Mouse (Mus musculus) liver, adult 2 months (tissue): ENCODE data around the gene Smc3. TPM values are rescaled to one million over a fixed set of nuclear protein-coding genes. Genes with fewer than 3 reads are reported as not detected.

Source experiments
- DNase-seq: peaks from one replicate; pipeline ENCODE4 v3.0.0-alpha.2; 2011; ENCODE audit warnings: low read depth, low spot score; ENCODE audit errors: extremely low read depth
- H3K27ac ChIP-seq: fragments of 200-500 bp; replicated peaks from 2 replicates; pipeline ENCODE4 v1.5.1; 2012; ENCODE audit warnings: low read depth, mild to moderate bottlenecking, control low read depth, inconsistent platforms, low read length; ENCODE audit not compliant: insufficient read depth
- H3K27me3 ChIP-seq: fragments of 200-500 bp; 2 replicates; pipeline ENCODE4 v1.6.1; 2012; ENCODE audit warnings: mild to moderate bottlenecking, moderate library complexity, low read length, inconsistent platforms; ENCODE audit not compliant: control insufficient read depth, insufficient read depth
- H3K36me3 ChIP-seq: fragments of 200-500 bp; 2 replicates; pipeline ENCODE4 v1.6.1; 2012; ENCODE audit warnings: low read length, inconsistent platforms; ENCODE audit not compliant: control insufficient read depth, insufficient read depth
- H3K4me1 ChIP-seq: fragments of 200-500 bp; 2 replicates; pipeline ENCODE4 v1.6.1; 2011; ENCODE audit warnings: low read length; ENCODE audit not compliant: control insufficient read depth, insufficient read depth
- H3K4me3 ChIP-seq: fragments of 200-500 bp; 2 replicates; pipeline ENCODE4 v1.5.1; 2011; ENCODE audit warnings: low read depth, mild to moderate bottlenecking, control low read depth, low read length, moderate library complexity; ENCODE audit not compliant: insufficient read depth
- H3K79me2 ChIP-seq: fragments of 200-500 bp; 2 replicates; pipeline ENCODE4 v1.6.1; 2012; ENCODE audit warnings: inconsistent platforms, mild to moderate bottlenecking, low read length, moderate library complexity; ENCODE audit not compliant: control insufficient read depth, insufficient read depth
- H3K9ac ChIP-seq: fragments of 200-500 bp; 2 replicates; pipeline ENCODE4 v1.6.1; 2012; ENCODE audit warnings: low read depth, mild to moderate bottlenecking, control low read depth, inconsistent platforms, low read length
- CTCF ChIP-seq: fragments of 200-500 bp; IDR thresholded peaks from 2 replicates; pipeline ENCODE4 v1.5.1; 2011; ENCODE audit warnings: low read depth, low read length, control low read depth
- POLR2A ChIP-seq: fragments of 200-500 bp; IDR thresholded peaks from 2 replicates; pipeline ENCODE4 v1.6.1; 2011; ENCODE audit warnings: low read length, control low read depth; ENCODE audit not compliant: insufficient read depth; ENCODE audit errors: extremely low read depth
- WGBS: fragments of 180-500 bp; shearing (Covaris S2); methylation state at CpG from one replicate; pipeline ENCODE4 v1.1.7; 2018; 5-methylcytosine and 5-hydroxymethylcytosine counted together
- polyA plus RNA-seq: library from polyadenylated mRNA; depleted of rRNA; stranded (reverse); fragments of >200 nt; gene quantifications from 2 replicates; pipeline ENCODE4 v1.2.3, GENCODE M21; 2012
- total RNA-seq: library from RNA; depleted of rRNA; stranded (reverse); fragments of >200 nt; gene quantifications from 2 replicates; pipeline ENCODE4 v1.2.3, GENCODE M21; 2014

The Smc3 gene
- total and polyA plus RNA-seq, 2 experiments = 1.8 to 12.0 TPM

DNA sequence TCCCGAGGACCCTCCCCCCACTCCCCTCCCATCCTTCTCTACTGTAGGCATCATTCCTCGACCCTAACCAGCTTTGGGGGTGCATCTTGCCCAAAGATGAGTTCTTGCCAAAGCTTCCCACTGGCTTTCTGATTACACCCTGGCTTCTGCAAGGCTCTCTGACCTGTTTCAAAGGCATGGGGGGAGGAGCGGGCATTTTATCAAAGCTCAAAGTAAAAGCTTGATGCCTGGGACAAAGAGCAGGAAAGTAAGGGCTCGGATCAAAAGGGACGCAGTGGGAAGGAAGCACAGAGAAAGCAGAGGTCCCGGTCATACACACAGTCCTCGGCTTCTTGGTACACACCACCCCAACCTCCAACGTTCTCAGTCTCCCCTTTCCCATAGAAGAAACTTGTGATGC is 26.1 kb upstream of the Smc3 start:
- 86% methylated on average over 8 of the region's 8 CpGs for WGBS
- Histone ChIP-seq H3K36me3 (no peaks in the 10 kb centered on the region), H3K79me2 (no peaks in the 10 kb centered on the region), H3K4me3 (no peak overlapping the region), H3K9ac (no peak overlapping the region), H3K27me3 (no peaks in the 10 kb centered on the region), H3K27ac (no peak overlapping the region), H3K4me1 (0 out of 2 replicates have a peak, but pooled peaks cover 2% of the 10 kb centered on the region)
- no peak for DNase-seq
- no peak for TF ChIP-seq CTCF

DNA sequence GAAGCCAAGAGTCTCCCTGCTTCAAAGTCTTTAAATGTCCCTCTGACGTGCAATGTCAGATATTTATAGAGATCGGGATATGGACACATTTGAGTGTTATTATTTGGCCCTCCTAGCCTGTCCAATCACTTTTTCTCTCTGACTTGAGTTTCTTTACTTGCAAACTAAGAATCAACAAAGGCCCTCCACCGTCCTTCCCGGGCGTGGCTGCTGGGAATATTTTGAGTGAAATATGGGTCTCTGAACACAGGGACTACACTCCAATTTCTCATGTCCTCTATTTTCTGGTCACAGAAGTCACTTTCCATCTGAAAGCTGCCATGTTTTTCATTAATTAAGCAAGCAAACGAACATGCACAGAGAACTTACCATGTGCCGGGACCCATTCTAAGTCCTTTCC is 25.7 kb upstream of the Smc3 start:
- TF ChIP-seq CTCF = no peak
- TF ChIP-seq POLR2A = no peak
- Histone ChIP-seq H3K27ac (no peak overlapping the region), H3K27me3 (no peaks in the 10 kb centered on the region), H3K9ac (no peak overlapping the region), H3K79me2 (no peaks in the 10 kb centered on the region), H3K4me1 (0 out of 2 replicates have a peak, but pooled peaks cover 2% of the 10 kb centered on the region), H3K4me3 (no peak overlapping the region), H3K36me3 (no peaks in the 10 kb centered on the region)
- 95% methylated on average over 7 of the region's 7 CpGs for WGBS
- DNase-seq = no peak

DNA sequence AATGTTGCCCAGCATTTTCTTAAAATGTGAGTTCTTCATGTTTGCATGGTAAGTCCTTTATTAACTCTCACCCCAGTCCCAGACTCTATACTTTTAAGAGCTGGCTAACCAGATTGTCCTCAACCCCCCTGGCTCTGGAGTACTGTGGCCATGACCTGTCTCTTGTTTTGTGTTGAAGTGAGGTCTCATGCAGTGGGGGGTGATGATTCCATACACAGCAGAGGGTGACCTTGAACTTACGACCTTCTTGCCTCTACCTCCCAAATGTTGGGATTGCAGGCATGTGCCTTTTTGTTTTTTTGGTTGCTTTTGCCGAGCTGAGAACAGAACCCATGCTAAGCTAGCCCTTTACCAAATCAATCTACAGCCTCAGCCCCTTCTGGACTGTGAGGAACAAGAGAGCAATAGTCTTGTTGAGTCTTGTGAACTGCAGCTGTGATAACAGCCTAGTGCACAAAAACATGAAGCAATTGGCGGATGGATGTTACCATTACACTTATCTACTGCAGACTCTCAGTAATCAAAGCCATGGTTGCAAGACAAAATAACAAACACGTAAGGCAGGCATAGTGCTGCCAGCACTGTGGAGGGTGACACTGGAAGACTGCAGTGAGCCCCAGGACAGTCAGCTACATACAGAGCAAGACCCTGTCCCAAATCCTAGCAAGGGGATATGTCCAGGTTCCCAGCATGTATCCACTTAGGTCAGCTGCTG is 24.7 kb upstream of the Smc3 start:
- H3K27ac ChIP-seq = no peak overlapping the region
- no peak overlapping the region for H3K4me3 ChIP-seq
- no peak for DNase-seq
- 82% methylated on average over 4 of the region's 4 CpGs for WGBS
- no peaks in the 10 kb centered on the region for H3K36me3 ChIP-seq
- H3K9ac ChIP-seq = no peak overlapping the region
- TF ChIP-seq POLR2A (no peak), CTCF (no peak)
- H3K27me3 ChIP-seq = no peaks in the 10 kb centered on the region
- H3K4me1 ChIP-seq = 0 out of 2 replicates have a peak, but pooled peaks cover 2% of the 10 kb centered on the region
- no peaks in the 10 kb centered on the region for H3K79me2 ChIP-seq

DNA sequence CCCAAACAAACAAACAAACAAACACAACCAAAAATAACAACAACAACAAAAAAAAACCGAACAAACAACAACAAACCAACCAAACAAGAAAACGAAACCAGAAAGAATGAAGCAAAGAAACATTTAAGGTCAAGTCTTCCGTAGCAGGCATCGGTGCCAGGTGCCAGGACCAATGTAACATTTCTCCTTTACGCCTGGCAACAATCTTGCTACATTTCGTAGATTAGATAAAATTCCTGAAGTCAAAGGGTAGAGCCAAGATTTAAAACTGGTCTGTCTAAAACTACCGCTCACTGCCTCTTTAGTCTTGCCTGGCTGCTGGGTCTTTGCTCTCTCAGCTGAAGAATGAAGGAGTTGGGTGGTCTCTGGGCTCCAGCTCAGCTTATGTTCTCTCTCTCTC is 24.1 kb upstream of the Smc3 start:
- H3K27ac ChIP-seq = no peak overlapping the region
- no peaks in the 10 kb centered on the region for H3K36me3 ChIP-seq
- H3K79me2 ChIP-seq = no peaks in the 10 kb centered on the region
- 0 out of 2 replicates have a peak, but pooled peaks cover 2% of the 10 kb centered on the region for H3K4me1 ChIP-seq
- no peak overlapping the region for H3K9ac ChIP-seq
- DNase-seq = no peak
- 79% methylated on average over 7 of the region's 7 CpGs for WGBS
- no peaks in the 10 kb centered on the region for H3K27me3 ChIP-seq
- TF ChIP-seq CTCF (no peak), POLR2A (no peak)
- no peak overlapping the region for H3K4me3 ChIP-seq

DNA sequence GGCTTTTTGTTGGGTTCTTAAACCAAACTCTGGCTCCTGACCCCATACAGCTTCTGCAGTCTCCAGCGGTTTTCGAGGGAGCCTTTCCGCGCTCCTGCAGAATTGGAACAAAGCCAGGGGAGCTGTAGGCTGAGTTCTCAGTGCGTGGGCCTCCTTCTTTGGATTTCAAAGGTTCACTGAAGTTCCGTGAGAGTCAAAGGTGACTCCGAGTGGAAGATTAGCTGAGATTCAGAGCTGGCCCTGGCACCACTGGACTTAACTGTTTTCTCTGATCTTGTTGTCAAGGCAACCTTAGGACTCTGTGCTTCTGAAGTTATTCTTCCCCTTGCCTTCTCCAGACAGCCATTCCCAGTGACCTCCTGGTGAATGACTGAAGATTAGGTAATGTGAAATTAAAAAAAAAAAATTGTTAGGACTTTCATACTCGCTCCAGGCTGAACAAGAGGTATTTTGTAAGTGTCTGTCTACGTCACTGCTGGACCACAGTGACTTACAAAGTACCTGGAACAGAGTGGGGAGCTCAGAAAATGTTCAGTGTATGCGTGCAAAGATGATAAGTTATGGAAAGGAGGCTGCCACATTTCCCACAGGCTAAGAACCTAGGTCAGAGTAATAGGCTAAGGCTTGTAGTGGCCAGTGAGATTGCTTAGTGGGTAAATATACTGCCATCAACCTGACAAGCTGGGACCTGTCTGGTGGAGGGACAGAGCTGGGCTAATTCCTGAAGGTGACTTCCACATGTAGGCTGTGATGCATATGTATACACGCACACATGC is 23.0 kb upstream of the Smc3 start:
- Histone ChIP-seq H3K9ac (no peak overlapping the region), H3K36me3 (no peaks in the 10 kb centered on the region), H3K4me3 (no peak overlapping the region), H3K4me1 (no peaks in the 10 kb centered on the region), H3K79me2 (no peaks in the 10 kb centered on the region), H3K27ac (no peak overlapping the region), H3K27me3 (no peaks in the 10 kb centered on the region)
- DNase-seq = peak; percentile 36
- no peak for TF ChIP-seq POLR2A
- TF ChIP-seq CTCF = no peak
- 48% methylated on average over 11 of the region's 11 CpGs for WGBS
